Mouse (Mus musculus) lung, postnatal 10 days (tissue): ENCODE results near the gene Dppa3.
"Not testable (repeated sequence)": the region's sequence is repeated elsewhere in the genome, so short reads cannot be mapped to it uniquely, and the experiment has no call there.

Source experiments
- DNase-seq: peaks from one replicate; pipeline ENCODE4 v3.0.0; 2021

Dppa3 gene

DNA sequence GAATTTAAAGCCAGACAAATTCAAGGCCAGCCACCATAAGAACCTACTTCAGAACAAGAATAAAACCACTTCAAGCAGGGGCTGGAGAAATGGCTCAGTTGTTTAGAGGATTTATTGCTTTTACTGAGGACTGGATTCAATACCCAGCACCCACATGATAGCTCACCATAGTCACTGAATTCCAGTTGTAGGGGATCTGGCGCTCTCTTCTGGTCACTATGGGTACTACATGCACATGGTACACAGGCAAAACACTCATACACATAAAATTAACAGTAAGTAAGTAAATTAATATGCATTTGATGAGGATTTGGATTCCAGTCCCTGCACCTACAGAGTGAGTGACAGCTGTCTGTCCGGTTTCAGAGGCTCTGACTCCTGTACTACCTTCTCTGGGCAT is 12.2 kb upstream of the Dppa3 start:
- DNase-seq, result peak; percentile 11

DNA sequence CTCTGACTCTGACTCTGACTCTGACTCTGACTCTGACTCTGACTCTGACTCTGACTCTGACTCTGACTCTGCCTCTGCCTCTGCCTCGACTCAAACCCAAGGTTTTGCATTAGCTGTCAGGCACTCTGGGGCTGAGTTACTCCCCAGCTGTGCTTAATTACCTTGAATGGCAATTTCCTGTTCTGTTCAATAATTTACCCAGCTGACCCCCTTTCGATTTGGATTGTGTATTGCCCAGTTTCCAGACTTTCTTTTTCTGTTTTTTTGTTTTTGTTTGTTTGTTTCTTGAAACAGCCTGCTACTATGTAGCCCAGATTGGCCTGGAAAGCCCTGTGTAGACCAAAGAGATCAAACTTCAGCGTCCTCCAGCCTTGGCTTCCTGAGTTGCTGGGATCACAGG is 10.2 kb upstream of the Dppa3 start:
- DNase-seq, result no peak

DNA sequence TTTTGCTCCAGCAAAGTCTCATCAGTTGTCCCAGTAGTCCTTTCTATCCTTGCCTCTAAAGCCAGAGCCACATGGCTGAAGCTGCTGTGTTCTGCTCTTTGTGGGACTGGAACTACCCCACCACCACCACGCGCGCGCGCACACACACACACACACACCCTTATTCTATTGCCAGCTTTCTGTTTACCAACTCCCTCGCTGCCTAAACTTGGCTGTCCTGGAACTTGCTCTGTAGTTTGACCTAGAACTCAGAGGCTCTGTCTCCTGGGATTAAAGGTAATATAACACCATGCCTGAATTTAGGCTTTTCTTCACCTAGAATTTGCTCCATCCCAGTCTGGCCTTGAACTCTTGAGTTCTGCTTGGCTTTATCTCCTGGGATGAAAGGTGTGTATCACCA is 5.1 kb upstream of the Dppa3 start:
- no peak for DNase-seq

DNA sequence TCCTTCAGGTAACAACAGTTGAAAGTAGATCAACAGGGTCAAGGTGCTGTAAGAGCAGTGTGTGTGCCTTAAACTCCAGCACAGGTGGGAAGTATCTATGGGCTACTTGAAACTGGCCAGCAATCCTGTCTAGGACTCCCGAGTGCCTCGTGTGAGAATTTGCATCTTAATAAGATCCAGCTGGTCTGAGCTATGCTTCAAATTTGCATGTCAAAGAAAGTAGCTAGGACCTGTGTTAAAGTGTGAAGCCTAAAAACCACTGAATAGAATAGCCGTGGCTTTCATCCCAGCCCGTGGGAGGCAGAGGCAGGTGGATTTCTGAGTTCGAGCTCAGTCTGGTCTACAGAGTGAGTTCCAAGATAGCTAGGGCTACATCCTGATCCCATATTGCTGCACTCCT is 1.7 kb upstream of the Dppa3 start:
- DNase-seq, result no peak

DNA sequence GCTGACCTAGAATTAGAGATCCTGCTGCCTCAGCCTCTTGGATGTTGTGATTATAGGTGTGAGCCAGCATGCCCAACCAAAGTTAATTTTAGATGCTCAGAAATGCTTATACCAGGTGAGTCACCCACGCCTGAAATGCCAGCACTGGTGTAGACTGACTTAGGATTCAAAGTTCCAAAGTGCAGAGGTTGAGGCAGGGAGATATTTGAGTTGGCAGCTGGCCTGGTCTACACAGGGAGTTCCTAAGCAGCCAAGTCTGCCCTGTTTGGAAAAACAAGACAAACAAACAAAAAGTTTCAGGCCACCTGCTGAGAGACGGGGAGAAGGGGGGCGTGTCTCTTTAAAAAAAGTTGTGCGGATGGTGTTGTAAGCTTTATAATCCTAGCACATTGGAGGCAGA is 1.1 kb upstream of the Dppa3 start:
- no peak for DNase-seq

DNA sequence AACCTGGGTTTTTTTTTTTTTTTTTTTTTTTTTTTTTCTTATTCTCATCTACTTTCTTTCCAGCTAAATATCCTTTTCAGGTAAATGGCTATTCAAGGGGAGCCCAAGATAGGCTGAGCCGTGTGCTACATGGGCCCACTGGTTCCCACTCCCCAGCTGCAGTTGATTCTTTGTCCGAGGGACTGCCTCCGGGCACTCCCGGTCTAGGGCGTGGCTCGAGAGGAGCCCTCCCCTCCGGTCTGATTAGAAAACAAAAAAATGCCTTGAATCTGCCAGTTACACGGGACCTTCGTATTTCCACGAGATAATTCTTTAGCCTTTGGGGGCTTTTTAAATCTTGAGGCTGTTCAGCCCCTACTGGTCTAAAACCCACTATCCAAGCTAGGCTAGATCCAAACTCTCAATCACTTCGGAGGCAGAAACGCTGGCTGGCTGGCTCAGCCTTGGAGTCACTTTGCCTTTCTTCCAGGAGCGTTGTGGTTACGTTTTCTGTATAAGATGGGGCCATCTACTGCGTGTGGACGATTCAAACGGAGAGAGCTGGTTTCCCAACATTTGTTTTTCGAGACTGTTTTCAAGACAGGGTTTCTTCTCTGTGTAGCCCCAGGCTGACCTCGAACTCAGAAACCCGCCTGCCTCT is 1.4 kb downstream of the Dppa3 start:
- no peak for DNase-seq

DNA sequence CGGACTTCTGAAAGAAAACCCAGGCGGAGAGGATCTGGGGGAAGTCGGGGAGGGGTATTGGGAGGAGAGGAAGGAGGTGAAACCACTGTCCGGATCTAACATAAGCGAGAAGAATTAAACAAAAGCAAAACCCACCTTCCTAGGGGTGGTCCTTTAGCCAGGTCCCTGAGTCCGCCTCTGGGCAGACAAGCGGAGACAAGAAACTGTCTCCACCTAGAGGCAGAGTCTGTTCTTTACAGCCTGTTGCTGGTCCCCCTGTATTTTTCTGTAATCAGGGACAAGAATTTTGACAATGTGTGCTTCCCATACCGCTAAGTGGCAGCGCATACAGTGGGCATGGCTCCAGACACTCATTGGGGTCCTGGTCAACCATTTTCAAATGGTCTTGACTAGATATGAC is 7.2 kb downstream of the Dppa3 start:
- peak; percentile 51 for DNase-seq

DNA sequence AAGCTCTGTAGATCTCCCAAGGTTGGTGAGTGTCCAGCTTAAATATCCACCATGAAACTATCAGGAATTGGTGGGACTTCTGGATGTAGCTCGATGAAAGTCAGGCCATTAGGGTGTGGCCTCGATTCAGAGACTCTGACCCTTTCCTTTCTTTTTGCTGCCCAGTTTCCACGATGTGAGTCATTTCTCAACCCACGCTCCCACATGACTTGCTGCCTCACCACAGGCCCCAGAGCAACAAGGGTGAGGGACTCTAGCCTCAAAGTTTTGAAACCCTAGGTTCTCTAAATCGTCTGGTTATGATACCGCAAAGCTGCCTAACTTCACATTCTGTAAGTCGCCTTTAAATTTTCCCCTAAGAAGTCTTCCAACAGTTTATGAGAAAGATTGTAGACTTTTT is 9.1 kb downstream of the Dppa3 start:
- peak; percentile 10 for DNase-seq

DNA sequence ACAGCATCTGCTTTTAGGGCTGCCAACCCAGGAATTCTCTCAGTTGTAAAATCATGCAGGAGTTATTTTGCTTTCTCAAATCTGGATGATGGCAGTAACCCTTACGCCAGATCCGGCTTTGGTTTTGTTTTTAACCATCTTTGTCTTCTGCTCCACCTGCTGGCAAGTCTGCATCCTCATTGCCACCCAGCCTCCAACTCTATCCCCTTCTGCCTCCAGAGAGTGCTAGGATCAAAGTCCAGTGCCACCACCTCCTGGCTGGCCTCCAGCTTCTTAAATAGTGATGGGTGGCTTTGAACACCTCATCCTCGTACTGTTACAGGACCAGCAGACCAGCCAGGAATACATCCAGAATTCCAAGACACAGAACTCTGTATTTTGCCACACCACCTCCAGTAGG is 10.5 kb downstream of the Dppa3 start:
- DNase-seq, result no peak

DNA sequence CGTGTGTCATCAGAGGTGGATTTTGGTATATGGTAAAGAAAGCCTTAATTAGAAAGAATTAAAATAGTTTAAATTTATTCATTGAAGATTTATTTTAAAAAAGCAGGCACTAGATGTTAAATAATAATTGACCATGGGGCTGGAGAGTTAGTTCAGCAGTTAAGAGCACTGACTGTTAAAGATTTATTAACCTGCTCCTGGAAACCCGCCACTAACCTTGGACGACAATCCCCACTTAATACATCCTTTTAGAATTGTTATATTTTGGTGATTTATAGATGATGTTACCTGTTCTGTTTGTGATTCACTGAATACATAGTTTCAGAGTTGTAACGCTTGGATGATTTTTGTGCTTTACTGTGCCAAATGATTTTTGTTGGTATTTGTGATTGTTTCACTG is 11.4 kb downstream of the Dppa3 start:
- not testable (repeated sequence) for DNase-seq

DNA sequence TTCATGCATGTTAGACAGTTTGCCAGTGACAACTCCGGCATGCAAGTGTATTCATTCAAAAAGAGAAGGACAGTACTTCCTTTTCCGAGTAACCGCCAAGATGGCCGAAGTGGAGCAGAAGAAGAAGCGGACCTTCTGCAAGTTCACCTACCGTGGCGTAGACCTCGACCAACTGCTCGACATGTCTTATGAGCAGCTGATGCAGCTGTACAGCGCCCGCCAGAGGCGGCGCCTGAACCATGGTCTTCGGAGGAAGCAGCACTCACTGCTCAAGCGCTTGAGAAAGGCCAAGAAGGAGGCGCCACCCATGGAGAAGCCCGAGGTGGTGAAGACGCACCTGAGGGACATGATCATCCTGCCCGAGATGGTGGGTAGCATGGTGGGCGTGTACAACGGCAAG is 18.0 kb downstream of the Dppa3 start:
- DNase-seq, result not testable (repeated sequence)

DNA sequence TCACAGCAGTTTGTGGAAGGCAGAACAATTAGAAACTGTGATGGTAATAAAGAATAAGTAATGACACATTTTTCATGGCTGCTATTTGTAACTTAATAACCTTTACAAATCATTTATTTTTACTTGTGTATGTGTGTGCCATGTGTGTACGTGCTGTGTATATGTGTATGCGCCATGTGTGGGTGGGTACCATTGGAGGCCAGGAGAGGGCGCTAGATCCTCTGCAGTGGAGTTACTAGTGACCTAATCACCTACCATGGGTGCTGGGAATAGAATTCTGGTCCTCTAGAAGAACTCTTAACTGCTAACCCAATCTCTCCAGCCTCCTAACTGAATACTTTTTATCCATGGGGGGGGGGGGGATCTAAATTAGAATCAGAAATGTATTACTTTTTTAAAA is 23.7 kb downstream of the Dppa3 start:
- no peak for DNase-seq

DNA sequence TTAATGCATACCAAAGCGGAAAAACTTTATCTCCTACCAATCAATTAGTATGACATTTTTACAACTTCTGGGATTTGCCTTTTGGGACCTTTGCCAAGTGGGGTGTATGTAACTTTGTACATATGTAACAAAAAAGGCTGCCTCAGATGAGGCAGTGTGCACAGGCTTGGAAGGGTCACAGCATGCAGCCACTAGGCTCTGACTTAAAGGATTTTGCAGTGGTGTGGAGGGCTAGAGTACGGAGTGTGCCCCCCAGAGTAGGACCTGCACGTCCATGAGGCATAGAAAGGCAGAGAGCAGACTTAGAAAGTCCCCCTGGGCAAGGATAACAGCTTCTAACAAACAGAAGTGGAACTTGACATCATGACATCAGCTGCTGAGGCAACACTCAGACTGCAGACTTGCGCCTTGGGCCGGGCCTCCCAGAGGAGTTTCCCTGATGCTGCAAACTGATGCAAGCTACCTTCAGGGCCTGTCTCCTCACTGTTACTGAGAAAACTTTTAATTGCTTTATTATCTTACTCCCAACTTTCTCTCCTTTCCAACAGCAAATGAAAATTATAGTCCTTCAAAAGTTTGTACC is 24.3 kb downstream of the Dppa3 start:
- DNase-seq, result no peak

DNA sequence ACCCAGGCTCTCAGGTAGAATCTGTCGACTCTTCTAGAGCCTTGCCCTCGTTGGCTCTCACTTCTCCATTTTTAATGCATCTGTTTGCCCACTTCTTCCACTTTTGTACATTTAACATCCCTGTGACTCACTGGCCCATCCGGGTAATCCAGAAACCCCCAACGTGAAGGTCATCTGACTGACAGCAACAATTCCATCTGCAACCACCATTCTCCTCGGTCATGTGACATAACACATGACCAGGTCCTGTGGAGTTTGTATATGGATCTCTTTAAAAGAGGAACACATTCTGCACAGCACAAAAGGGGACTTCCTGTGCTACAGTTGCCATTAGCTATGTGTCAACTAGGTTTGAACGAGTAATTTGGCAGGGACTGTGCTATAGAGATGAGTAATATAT is 28.1 kb downstream of the Dppa3 start:
- peak; percentile 17 for DNase-seq

DNA sequence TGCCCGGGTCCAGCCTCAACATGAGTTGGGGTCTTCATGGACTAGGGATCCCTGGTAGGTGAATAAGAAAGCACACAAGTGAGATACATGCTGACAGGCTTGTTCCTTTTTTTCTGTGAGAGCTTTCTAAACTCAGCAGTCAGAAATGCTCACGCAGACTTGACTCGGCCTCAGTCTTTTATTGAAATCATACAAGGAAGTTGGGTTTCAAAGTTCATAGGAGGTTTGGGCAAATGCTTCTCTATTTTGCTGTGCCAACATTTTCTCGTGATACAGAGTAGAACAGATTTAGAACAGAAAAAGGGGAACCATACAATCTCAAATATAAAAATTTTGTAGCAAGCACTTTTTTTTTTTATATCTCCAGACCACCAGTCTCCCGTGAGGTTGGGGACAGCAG is 31.4 kb downstream of the Dppa3 start:
- no peak for DNase-seq

DNA sequence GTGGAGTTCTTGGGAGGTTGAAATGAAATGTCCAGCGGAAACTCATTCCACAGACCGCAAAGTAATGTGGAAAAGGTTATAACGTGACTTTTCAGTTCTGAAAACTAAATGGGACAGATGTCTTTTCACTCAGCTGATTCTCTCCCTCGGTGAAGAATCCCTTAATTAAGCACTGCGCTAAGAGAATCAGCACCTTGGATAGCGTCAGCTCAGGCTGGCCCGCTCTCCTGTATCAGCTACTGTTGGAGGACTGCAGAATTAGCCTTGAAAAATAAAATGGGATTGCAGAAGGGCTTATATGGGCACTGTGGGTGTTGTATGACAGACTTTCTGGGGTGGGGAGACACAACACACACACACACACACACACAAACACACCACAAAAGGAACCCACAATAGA is 33.4 kb downstream of the Dppa3 start:
- peak; percentile 28 for DNase-seq

DNA sequence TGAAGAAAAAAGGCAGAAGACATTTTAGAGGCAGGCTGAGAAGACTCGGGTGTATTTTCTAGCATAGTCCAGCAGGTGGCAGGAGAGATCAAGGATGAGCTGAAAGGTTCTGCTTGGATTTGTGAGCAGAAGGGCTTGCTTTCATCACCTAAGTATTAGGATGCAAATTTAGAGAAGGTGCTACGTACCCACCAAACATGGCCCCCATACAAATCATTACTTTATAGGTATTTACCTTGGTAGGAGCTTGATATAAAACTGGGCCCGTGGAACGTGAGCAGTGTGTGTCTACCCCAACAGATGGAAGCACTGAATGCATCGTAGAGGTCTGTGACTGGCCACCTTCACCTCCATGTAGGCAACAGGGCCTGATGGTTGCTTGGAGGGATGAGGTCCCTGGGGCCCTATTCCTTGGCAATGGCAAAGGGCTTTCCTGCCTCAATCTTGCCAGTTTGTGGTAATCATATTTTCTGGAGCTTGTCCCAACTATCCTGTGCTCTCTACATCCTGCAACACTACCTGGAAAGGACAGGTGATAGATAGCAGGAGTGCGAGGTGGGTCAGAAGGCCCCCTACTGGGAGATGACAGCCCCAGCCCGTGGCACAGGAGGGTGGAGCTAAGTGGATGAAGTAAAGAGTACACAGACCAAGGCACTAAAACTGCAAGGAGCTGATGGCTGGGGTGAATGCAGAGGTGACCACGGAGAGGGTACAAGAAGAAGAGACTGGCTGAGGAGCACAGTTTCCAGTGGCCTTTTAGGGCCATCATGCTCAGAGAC is 34.6 kb downstream of the Dppa3 start:
- DNase-seq, result peak; percentile 41

DNA sequence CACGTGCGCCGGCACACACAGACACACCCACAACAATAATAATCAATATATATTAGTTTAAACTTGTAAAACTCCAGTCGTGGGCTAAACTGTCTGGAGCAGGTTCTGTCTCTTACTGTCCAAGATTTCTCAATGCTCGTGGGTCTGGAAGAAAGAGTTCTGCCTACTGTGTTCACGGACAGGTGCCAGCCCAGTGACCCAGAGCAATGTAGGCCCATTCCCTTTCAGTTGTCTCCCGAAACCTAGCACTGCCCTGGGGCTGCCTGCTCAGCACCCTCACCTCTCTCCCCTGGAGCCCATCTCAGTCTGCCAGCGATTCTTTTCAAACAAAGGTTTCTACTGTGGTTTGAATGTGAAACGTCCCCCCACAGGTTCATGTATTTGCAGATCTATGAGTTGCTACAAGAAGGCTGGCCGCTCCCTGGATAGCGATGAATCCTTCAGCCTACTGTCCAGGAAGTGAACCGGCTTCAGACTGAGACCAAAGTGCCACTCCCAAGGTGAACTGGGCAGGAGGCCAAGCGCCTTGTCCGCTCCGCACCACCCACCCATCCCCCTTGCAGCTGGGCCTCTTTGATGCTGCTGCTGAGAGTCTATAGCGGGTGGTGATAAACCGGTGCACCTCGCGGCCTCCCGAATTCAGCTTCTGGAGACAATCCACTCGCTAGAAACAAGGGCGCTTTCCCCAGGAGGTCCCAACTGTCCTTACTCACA is 36.5 kb downstream of the Dppa3 start:
- peak; percentile 36 for DNase-seq

DNA sequence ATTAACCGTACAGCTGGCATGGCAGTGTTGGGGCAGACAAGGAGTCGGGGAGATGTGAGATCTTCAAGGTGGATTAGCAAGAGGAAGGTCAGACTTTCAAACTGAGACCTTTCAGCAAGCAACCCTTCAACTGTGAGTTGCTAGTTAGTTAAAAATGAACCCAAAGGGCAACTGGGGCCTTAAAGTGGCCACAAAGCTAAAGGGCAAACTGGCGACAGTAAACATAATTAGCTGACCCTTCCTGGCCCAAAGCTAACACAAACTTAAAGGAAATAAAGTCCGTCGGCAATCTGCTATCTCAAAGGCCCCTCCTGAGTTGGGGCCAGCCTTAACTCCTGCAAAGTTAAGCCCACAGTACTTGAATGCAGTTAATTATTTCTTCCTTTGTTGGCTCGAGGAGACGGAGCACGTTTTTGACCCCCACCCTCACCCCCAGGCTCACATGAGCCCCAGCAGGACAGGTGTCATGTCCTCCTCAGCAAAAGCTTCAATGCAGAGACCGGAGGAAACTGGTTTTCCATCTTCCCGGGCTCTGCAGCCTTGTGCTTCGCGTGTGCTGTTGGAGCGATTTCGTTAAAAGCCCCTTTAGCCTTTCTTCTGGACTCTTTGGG is 37.5 kb downstream of the Dppa3 start:
- DNase-seq, result no peak

DNA sequence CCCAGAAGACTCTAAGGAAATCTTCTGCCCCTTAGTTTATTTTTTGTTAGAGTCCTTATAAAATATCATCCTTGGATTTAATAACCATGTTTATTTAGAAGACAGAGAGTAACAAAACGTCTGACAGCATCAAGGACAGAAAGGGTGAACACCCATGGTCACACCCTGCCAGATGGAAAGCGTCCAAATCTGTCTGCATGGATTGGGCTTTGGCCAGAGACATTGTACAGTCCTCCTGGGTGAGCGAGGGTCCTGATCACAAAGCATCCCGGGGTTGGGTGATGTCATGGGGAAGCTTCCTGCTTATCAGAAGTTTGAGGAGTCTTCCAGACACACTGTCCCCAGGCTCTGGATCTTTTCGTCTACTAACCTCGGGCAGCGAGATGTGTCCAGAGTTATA is 39.7 kb downstream of the Dppa3 start:
- peak; percentile 39 for DNase-seq

DNA sequence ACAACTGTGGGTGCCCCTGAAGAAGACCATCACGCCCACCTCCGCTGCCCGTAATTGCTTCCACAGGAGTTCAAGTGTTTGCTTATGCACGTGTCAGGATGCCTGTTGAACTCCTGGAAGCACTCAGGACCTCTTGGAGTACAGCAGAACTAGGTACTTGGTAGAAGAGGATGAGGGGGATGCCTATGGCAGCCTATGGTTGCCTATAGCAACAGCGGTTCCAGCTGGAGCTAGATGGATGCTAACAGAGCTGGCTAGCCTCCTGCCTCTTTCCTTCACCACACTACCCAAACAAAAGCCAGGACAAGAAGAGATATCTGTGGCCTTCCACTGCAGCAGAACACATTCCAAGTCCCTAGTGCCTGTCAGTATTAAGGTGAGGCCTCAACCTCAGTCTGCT is 41.5 kb downstream of the Dppa3 start:
- no peak for DNase-seq

DNA sequence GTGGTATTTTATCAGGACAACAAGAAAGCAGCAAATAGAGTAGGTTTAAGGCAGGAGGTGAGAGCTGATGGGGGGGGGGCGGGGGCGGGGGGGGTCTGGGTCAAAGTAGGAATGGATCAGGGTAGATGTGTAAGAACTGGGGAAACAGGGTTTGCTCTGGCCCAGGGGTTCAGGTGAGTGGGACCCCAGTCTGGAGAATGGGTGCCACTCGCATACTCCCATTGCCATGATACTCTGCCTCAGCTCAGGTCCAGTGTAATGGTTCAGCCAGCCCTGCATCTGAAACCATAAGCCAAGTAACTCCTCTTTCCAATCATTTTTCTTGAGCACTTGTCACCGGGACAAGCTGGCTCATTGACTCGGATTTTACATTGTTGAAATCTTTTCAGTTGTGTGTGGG is 42.6 kb downstream of the Dppa3 start:
- no peak for DNase-seq
